Mouse (Mus musculus): ENCODE data around the gene Chac1. TPM values are rescaled to one million over a fixed set of nuclear protein-coding genes. Genes with fewer than 3 reads are reported as not detected.

The Chac1 gene
- total RNA-seq, 2 experiments from 2014 or later = 6.4 to 7.1 TPM

DNA sequence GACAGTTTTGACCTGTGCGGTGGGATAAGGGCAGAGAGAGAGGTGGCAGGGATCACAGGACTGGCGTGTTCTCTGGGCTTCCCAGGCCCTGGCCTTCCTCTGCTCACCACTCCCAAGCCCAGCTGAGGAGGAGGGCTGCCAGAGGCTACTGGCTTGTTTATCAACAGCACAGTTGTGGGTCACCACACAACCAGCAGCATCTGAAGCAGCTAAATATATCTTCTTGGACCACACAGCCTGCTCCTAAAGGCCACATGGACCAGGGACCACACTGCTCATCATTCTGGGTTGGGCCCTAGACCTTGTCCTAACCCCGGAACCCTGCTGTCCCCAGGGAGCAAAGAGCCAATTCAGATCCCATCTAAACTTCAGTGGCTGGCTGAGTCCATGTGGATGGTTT, 13.9 kb downstream of the Chac1 start:
- no peak for DNase-seq (ENCODE audit: extremely low spot score in 1 of 2, low spot score in 1 of 2)

DNA sequence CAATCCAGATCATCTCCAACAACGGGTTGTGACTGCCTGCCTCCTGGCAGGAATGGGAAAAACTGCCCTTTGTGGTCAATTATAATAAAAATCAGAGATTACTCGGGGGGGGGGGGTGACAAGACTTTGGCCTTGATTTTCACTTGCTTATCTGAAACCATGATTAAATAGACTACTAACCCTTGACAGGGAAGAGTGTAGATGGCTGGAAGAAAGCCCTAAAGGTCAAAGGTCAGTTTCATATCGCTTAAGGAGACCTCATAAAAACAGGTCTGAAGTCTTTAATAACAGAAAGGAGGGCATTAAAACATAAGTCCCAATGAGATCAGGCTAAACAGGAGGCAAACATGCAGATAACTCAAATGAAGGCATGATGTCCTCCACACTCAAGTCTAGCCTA, 16.3 kb downstream of the Chac1 start:
- no peak for DNase-seq (ENCODE audit: extremely low spot score in 1 of 2, low spot score in 1 of 2)

DNA sequence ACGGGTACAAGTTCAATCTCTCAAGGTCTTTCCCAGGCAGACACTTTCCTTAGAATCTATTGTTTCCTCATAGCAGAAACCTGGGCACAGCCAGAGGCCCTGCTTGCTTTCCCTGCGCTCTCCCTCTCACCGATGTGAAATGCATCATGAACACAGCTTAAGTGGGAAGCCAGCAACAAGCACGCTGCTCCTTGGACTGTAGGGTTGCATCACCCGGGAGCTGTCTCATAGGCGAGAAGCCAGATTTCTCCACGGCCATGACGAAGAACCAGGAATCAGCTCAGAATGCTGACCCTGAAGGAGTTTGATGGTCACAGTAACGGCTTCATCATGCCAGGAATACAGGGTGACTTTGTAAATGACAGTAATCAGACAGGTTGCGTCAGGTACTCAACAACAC, 19.1 kb downstream of the Chac1 start:
- no peak for DNase-seq (ENCODE audit: extremely low spot score in 1 of 2, low spot score in 1 of 2)

DNA sequence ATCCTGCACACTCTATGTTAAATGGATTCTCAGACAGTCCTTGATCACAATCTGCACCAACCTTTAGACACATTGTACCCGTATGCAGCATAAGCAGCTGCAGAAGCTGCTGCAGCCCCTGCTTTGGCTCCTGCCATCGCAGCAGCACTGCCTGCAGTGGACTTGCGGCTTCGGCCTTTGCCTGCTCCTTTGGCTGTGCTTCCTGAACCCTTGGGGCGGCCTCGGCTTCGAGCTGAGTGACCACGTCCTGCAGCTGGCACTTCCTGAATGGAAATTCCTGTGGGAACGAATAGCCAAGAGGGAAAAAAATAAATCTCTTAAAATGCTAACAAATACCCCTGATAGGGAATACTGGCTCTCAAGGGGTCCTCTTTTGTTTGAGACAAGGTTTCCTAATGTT, 26.3 kb downstream of the Chac1 start:
- no peak for DNase-seq (ENCODE audit: extremely low spot score in 1 of 2, low spot score in 1 of 2)

DNA sequence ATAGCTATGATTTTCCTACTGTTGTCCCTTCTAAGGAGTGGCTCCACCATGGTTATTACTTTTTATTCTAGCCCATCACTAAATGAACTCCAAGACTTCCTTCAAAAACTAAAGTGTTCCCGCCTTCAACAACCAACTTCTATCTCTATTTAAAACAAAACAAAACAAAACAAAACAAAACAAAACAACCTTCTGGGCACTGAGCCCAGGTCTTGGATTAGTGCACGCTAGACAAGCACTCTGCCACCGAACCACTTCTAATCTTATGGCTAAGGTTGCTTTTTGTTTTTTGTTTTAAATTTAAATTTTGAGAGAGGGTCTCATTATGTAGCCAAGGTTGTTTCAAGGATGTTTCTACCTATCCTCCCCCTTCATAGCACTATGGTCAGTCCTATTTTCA, 26.8 kb downstream of the Chac1 start:
- DNase-seq (ENCODE audit: extremely low spot score in 1 of 2, low spot score in 1 of 2) = no peak

DNA sequence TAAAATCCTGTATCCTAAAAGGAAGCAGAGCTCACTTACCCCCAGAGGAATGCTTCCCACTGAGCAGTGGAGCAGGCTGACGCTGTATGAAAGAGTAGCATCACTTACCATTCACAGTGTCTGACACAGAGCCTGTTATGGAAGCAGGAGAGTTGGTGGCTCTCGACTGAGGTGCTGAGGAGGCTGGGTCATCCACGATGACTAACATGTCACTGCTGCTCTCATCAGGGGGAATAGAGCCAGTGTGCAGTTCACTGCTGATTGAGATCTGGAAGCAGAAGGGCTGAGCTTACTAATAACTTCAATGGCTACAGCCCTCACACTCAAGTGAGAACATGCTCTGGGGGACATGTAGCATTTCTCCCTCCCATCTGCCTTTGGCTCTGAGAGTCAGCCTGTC, 28.4 kb downstream of the Chac1 start:
- no peak for DNase-seq (ENCODE audit: extremely low spot score in 1 of 2, low spot score in 1 of 2)

DNA sequence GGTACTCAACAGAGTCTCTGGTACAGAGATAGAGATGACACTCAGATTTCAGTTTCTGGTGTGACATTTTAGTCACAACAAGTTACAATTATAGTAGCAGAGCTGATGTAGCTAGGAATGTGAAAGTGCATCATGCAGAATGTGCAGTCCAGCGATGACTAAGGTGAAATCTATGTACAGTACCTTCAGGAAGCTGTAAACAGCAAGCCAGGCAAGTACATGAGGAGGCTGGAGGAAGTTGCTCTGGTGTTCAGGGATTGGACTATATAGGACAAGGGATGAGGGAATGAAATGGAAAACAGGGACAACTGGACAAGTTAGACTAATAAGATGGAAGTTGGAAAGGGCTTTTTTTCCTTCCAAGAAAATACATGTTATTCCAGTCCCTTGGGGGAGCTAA, 37.2 kb downstream of the Chac1 start:
- DNase-seq (ENCODE audit: extremely low spot score in 1 of 2, low spot score in 1 of 2) = no peak

DNA sequence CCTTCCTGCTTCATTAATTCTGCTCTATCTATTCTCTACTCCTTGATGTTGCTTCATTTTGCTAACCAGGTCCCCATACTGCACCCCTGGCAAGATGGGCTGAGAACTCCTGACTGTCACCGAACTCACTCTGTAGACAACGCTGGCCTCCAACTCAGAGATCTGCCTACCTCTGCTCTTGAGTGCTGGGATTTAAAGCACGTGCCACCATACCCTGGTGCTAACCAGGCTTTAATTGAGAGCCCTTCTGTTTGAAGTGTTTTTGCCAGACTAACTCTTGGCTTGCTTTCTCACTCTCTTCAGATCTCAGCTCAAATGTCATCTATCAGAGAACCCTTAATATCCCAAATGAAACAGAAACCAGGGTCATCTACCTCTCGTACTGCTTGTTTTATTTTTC, 39.0 kb downstream of the Chac1 start:
- no peak for DNase-seq (ENCODE audit: extremely low spot score in 1 of 2, low spot score in 1 of 2)

DNA sequence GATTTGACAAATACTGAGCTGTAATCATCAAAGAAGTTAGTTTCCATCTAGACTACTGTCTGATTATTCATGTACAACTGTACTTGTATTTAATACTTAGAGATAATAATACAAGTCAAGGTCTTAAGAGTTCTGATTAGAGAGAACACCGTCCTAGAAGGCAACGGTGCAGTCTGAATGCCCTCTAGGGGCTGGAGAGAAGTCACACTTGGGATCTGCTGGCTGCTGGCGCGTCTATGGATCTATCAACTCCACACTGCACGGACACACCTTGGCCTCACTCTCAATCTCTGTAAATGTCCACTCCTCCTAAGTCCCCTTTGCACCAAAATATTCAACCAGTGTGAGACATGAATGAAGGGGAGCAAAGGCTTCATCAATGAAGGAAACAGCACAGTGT, 47.2 kb downstream of the Chac1 start:
- DNase-seq (ENCODE audit: extremely low spot score in 1 of 2, low spot score in 1 of 2) = no peak

DNA sequence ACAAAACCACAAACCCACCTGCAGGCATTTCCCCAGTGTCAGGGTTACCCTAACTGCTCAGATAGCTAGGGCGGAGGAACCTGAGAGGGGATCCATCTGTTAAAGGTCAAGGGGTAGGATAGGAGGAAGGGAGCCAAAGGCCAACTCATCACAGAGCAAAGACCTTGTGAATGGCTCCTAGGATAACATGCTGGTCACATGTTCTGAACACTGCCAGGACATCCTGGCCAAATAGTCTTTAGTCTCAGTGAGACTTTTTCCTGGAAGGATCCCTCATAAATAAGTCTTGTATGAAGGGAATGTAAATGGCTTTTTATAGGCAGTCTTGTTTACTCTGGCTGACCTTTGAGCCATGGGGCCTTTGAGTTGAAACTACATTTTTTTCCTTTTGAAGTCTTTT, 47.6 kb downstream of the Chac1 start:
- no peak for DNase-seq (ENCODE audit: extremely low spot score in 1 of 2, low spot score in 1 of 2)

DNA sequence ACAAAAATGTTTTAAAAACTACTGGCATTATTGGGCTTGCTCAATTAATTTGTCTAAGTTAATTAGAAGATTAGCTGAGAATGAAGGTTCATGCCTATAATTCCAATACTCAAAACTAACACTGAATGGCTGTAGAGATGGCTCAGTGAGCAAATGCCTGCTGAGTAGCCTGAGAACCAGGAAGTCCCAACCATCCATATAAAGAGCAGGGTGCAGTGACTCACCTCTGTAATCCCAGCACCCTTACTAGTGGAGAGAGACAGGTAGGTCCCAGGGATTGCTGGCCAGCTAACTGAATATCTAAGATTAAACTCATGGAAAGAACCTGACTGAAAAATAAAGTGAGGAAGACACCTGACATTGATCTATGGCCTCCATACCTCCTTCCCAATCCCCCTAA, 48.3 kb downstream of the Chac1 start:
- no peak for DNase-seq (ENCODE audit: extremely low spot score in 1 of 2, low spot score in 1 of 2)

Other genes starting within 250 kb of the Chac1 start
- 1 to 10 TPM in 1 of 2 experiments, under 1 TPM in 1; 0.99 to 1.2 TPM for gene Rad51, start 238.4 kb upstream of the Chac1 start, total RNA-seq (2021)
- 10 to 100 TPM; 51.5 to 56.5 TPM for gene Rmdn3, start 194.2 kb upstream of the Chac1 start, total RNA-seq (2021)
- not detected for gene Gchfr, start 183.5 kb upstream of the Chac1 start, total RNA-seq (2021)
- not detected for gene Gm14137, start 176.7 kb upstream of the Chac1 start, total RNA-seq (2021)
- 10 to 100 TPM; 28.3 to 38.8 TPM for gene Zfyve19, start 142.6 kb upstream of the Chac1 start, total RNA-seq (2021)
- gene Dnajc17, start 142.4 kb upstream of the Chac1 start, total RNA-seq (2021) = 10 to 100 TPM; 15.8 to 19.7 TPM
- not detected for gene Ppp1r14d, start 121.3 kb upstream of the Chac1 start, total RNA-seq (2021)
- gene Spint1, start 113.9 kb upstream of the Chac1 start, total RNA-seq (2021) = 1 to 10 TPM in 1 of 2 experiments, under 1 TPM in 1; 0.92 to 1.9 TPM
- 1 to 10 TPM; 6.3 to 6.9 TPM for gene Rhov, start 80.0 kb upstream of the Chac1 start, total RNA-seq (2021)
- gene Vps18, start 62.5 kb upstream of the Chac1 start, total RNA-seq (2021) = 10 to 100 TPM; 37.5 to 43.9 TPM
- gene Dll4, start 25.4 kb upstream of the Chac1 start, total RNA-seq (2021) = 1 to 10 TPM; 3.0 to 5.2 TPM
- 10 to 100 TPM; 16.0 to 19.1 TPM for gene Ino80, start 126.5 kb downstream of the Chac1 start, total RNA-seq (2021)
- gene Exd1, start 196.4 kb downstream of the Chac1 start, total RNA-seq (2021) = under 1 TPM; 0.49 to 0.96 TPM
- gene Chp1, start 196.5 kb downstream of the Chac1 start, total RNA-seq (2021) = 100 to 1,000 TPM; 142 to 159 TPM